Mouse (Mus musculus) neural tube, embryonic 15.5 days (tissue): Measurements from ENCODE around the gene Gng12. TPM values are rescaled to one million over a fixed set of nuclear protein-coding genes. Genes with fewer than 3 reads are reported as not detected.
A peak's percentile ranks its signal among the peaks of the same experiment; 100 is the strongest.

ENCODE experiments used
- ATAC-seq: fragments of 200-750 bp; cut with Nextera tagmentation; 2 replicates; pipeline ENCODE4 v1.8.0; 2017; ENCODE audit warnings: mild to moderate bottlenecking, moderate TSS enrichment, moderate library complexity; ENCODE audit not compliant: low FRiP score
- H3K27ac ChIP-seq: fragments of 300-500 bp; sonication (generic); replicated peaks from 2 replicates; pipeline ENCODE4 v1.5.1; 2015; ENCODE audit warnings: mild to moderate bottlenecking, inconsistent platforms
- H3K27me3 ChIP-seq: fragments of 300-500 bp; sonication (generic); replicated peaks from 2 replicates; pipeline ENCODE4 v1.6.1; 2015; ENCODE audit warnings: inconsistent platforms
- H3K36me3 ChIP-seq: fragments of 300-500 bp; sonication (generic); 2 replicates; pipeline ENCODE4 v1.6.1; 2015; ENCODE audit warnings: inconsistent platforms
- H3K4me1 ChIP-seq: fragments of 300-500 bp; sonication (generic); 2 replicates; pipeline ENCODE4 v1.6.1; 2015; ENCODE audit warnings: inconsistent platforms
- H3K4me2 ChIP-seq: fragments of 300-500 bp; sonication (generic); 2 replicates; pipeline ENCODE4 v1.6.1; 2015; ENCODE audit warnings: inconsistent platforms, mild to moderate bottlenecking, moderate library complexity
- H3K4me3 ChIP-seq: fragments of 300-500 bp; sonication (generic); replicated peaks from 2 replicates; pipeline ENCODE4 v1.5.1; 2015; ENCODE audit warnings: mild to moderate bottlenecking, inconsistent platforms
- H3K9ac ChIP-seq: fragments of 300-500 bp; sonication (generic); replicated peaks from 2 replicates; pipeline ENCODE4 v1.6.1; 2015; ENCODE audit warnings: mild to moderate bottlenecking, inconsistent platforms
- H3K9me3 ChIP-seq: fragments of 300-500 bp; sonication (generic); replicated peaks from 2 replicates; pipeline ENCODE4 v1.6.1; 2016; ENCODE audit warnings: inconsistent platforms
- WGBS: fragments of 180-500 bp; shearing (Covaris S2); methylation state at CpG from one replicate; pipeline ENCODE4 v1.1.7; 2015; ENCODE audit warnings: mixed read lengths; 5-methylcytosine and 5-hydroxymethylcytosine counted together
- polyA plus RNA-seq: library from polyadenylated mRNA; unstranded; fragments of >200 nt; fragmentation: Nextera tagmentation; extraction: Ambion mirVana; gene quantifications from 2 replicates; pipeline ENCODE4 v1.2.1, GENCODE M21; 2015

The Gng12 gene
- polyA plus RNA-seq, 1 experiment from 2014 or later: 65.9 TPM

GRCm38 (mm10) chr6:66984079-66984478 lies 87.9 kb downstream of the Gng12 start:
- no peaks in the 10 kb centered on the region for H3K4me1 ChIP-seq

GRCm38 (mm10) chr6:66984672-66985071 lies 88.5 kb downstream of the Gng12 start:
- no peak overlapping the region for H3K9ac ChIP-seq
- H3K9me3 ChIP-seq: no peaks in the 10 kb centered on the region
- no peak overlapping the region for H3K27ac ChIP-seq
- H3K4me1 ChIP-seq: no peaks in the 10 kb centered on the region
- H3K4me3 ChIP-seq: no peak overlapping the region
- H3K4me2 ChIP-seq: no peak overlapping the region
- ATAC-seq: no peak
- 89% methylated on average over 3 of the region's 3 CpGs for WGBS
- H3K36me3 ChIP-seq: no peaks in the 10 kb centered on the region
- H3K27me3 ChIP-seq: no peaks in the 10 kb centered on the region

More at GRCm38 (mm10) chr6:66984079-66984478, 87.9 kb downstream of the Gng12 start:
- H3K4me3 ChIP-seq: no peak overlapping the region
- no peak overlapping the region for H3K27ac ChIP-seq
- 88% methylated on average over 5 of the region's 5 CpGs for WGBS
- H3K9ac ChIP-seq: no peak overlapping the region
- H3K27me3 ChIP-seq: no peaks in the 10 kb centered on the region
- H3K4me2 ChIP-seq: no peak overlapping the region
- H3K36me3 ChIP-seq: no peaks in the 10 kb centered on the region
- H3K9me3 ChIP-seq: no peaks in the 10 kb centered on the region
- no peak for ATAC-seq

- H3K27ac ChIP-seq: no peak overlapping the region
- no peaks in the 10 kb centered on the region for H3K4me1 ChIP-seq
- no peak overlapping the region for H3K4me2 ChIP-seq
- H3K4me3 ChIP-seq: no peak overlapping the region
- H3K9ac ChIP-seq: no peak overlapping the region
- H3K27me3 ChIP-seq: no peaks in the 10 kb centered on the region
- no peaks in the 10 kb centered on the region for H3K9me3 ChIP-seq
- H3K36me3 ChIP-seq: no peaks in the 10 kb centered on the region
- ATAC-seq: no peak
- WGBS: 72% methylated on average over 7 of the region's 7 CpGs
Observed at GRCm38 (mm10) chr6:66985500-66985899, 89.3 kb downstream of the Gng12 start.

GRCm38 (mm10) chr6:66986063-66986462 lies 89.9 kb downstream of the Gng12 start:
- Histone ChIP-seq H3K27me3 (no peaks in the 10 kb centered on the region), H3K4me2 (no peak overlapping the region), H3K4me3 (no peak overlapping the region), H3K36me3 (no peaks in the 10 kb centered on the region), H3K4me1 (no peaks in the 10 kb centered on the region), H3K9me3 (no peaks in the 10 kb centered on the region), H3K9ac (no peak overlapping the region), H3K27ac (no peak overlapping the region)
- no peak for ATAC-seq
- 88% methylated on average over 12 of the region's 12 CpGs for WGBS

GRCm38 (mm10) chr6:66987643-66988042 lies 91.4 kb downstream of the Gng12 start:
- no peak overlapping the region for H3K9ac ChIP-seq
- ATAC-seq: peak; percentile 58; the same call in 1 of the 2 replicates
- H3K27me3 ChIP-seq: no peaks in the 10 kb centered on the region
- no peaks in the 10 kb centered on the region for H3K36me3 ChIP-seq
- H3K9me3 ChIP-seq: no peaks in the 10 kb centered on the region
- no peaks in the 10 kb centered on the region for H3K4me1 ChIP-seq
- 58% methylated on average over 3 of the region's 3 CpGs for WGBS
- H3K4me2 ChIP-seq: no peak overlapping the region
- no peak overlapping the region for H3K27ac ChIP-seq
- H3K4me3 ChIP-seq: no peak overlapping the region

- 72% methylated on average over 9 of the region's 9 CpGs for WGBS
- Histone ChIP-seq H3K9ac (no peak overlapping the region), H3K9me3 (no peaks in the 10 kb centered on the region), H3K27ac (no peak overlapping the region), H3K4me1 (no peaks in the 10 kb centered on the region), H3K36me3 (no peaks in the 10 kb centered on the region), H3K4me2 (no peak overlapping the region), H3K4me3 (no peak overlapping the region), H3K27me3 (no peaks in the 10 kb centered on the region)
- 0 out of 2 replicates have a peak, but pooled peaks have one; percentile 12 for ATAC-seq
Observed at GRCm38 (mm10) chr6:66988363-66988762, 92.2 kb downstream of the Gng12 start.

GRCm38 (mm10) chr6:66989037-66989436 lies 92.8 kb downstream of the Gng12 start:
- no peaks in the 10 kb centered on the region for H3K4me1 ChIP-seq
- no peak overlapping the region for H3K4me2 ChIP-seq
- H3K9ac ChIP-seq: no peak overlapping the region
- H3K27me3 ChIP-seq: no peaks in the 10 kb centered on the region
- H3K9me3 ChIP-seq: no peaks in the 10 kb centered on the region
- H3K36me3 ChIP-seq: no peaks in the 10 kb centered on the region
- ATAC-seq: no peak
- no peak overlapping the region for H3K27ac ChIP-seq
- WGBS: 94% methylated on average over 6 of the region's 6 CpGs
- no peak overlapping the region for H3K4me3 ChIP-seq

- WGBS: 95% methylated on average over 3 of the region's 3 CpGs
- Histone ChIP-seq H3K27me3 (no peaks in the 10 kb centered on the region), H3K4me1 (no peaks in the 10 kb centered on the region), H3K27ac (no peak overlapping the region), H3K9me3 (no peaks in the 10 kb centered on the region), H3K4me2 (no peak overlapping the region), H3K4me3 (no peak overlapping the region), H3K9ac (no peak overlapping the region), H3K36me3 (no peaks in the 10 kb centered on the region)
- no peak for ATAC-seq
Observed at GRCm38 (mm10) chr6:66989518-66989917, 93.3 kb downstream of the Gng12 start.

- H3K4me1 ChIP-seq: no peaks in the 10 kb centered on the region
- H3K36me3 ChIP-seq: no peaks in the 10 kb centered on the region
- no peaks in the 10 kb centered on the region for H3K9me3 ChIP-seq
- ATAC-seq: no peak
- no peak overlapping the region for H3K27ac ChIP-seq
- H3K9ac ChIP-seq: no peak overlapping the region
- H3K27me3 ChIP-seq: no peaks in the 10 kb centered on the region
- WGBS: 91% methylated on average over 9 of the region's 9 CpGs
- H3K4me3 ChIP-seq: no peak overlapping the region
- H3K4me2 ChIP-seq: no peak overlapping the region
Observed at GRCm38 (mm10) chr6:66992232-66992631, 96.0 kb downstream of the Gng12 start.

- Histone ChIP-seq H3K4me1 (no peaks in the 10 kb centered on the region), H3K36me3 (no peaks in the 10 kb centered on the region), H3K27ac (no peak overlapping the region), H3K4me3 (no peak overlapping the region), H3K4me2 (no peak overlapping the region), H3K9me3 (no peaks in the 10 kb centered on the region), H3K27me3 (no peaks in the 10 kb centered on the region), H3K9ac (no peak overlapping the region)
- 92% methylated on average over 8 of the region's 8 CpGs for WGBS
- ATAC-seq: no peak
Observed at GRCm38 (mm10) chr6:66992786-66993185, 96.6 kb downstream of the Gng12 start.

GRCm38 (mm10) chr6:66994981-66995380 lies 98.8 kb downstream of the Gng12 start:
- no peaks in the 10 kb centered on the region for H3K36me3 ChIP-seq
- H3K4me1 ChIP-seq: no peaks in the 10 kb centered on the region
- H3K9ac ChIP-seq: no peak overlapping the region
- WGBS: 92% methylated on average over 8 of the region's 8 CpGs
- no peak overlapping the region for H3K4me3 ChIP-seq
- H3K27ac ChIP-seq: no peak overlapping the region
- no peak overlapping the region for H3K4me2 ChIP-seq
- no peaks in the 10 kb centered on the region for H3K9me3 ChIP-seq
- no peak for ATAC-seq
- H3K27me3 ChIP-seq: no peaks in the 10 kb centered on the region

- Histone ChIP-seq H3K4me2 (no peak overlapping the region), H3K27ac (no peak overlapping the region), H3K9me3 (no peaks in the 10 kb centered on the region), H3K4me1 (no peaks in the 10 kb centered on the region), H3K9ac (no peak overlapping the region), H3K4me3 (no peak overlapping the region), H3K27me3 (no peaks in the 10 kb centered on the region), H3K36me3 (no peaks in the 10 kb centered on the region)
- 100% methylated on average over 1 of the region's 1 CpGs for WGBS
- ATAC-seq: no peak
Observed at GRCm38 (mm10) chr6:66995825-66996224, 99.6 kb downstream of the Gng12 start.

- Histone ChIP-seq H3K4me1 (no peaks in the 10 kb centered on the region), H3K4me2 (no peak overlapping the region), H3K36me3 (no peaks in the 10 kb centered on the region), H3K4me3 (no peak overlapping the region), H3K9me3 (no peaks in the 10 kb centered on the region), H3K27ac (no peak overlapping the region), H3K27me3 (no peaks in the 10 kb centered on the region), H3K9ac (no peak overlapping the region)
- 89% methylated on average over 1 of the region's 1 CpGs for WGBS
- ATAC-seq: no peak
Observed at GRCm38 (mm10) chr6:66996257-66996656, 100.1 kb downstream of the Gng12 start.
